Mouse (Mus musculus): ENCODE data around the gene Nptx1. TPM values are rescaled to one million over a fixed set of nuclear protein-coding genes. Genes with fewer than 3 reads are reported as not detected.

Gene Nptx1
- polyA plus RNA-seq, 1 experiment from 2014 or later: 1.2 TPM

- H3K4me2 ChIP-seq (replicated peaks): no peak overlapping the region
- no peak for ATAC-seq (ENCODE audit: insufficient number of reproducible peaks, low FRiP score, low TSS enrichment, low read depth)
- 0 out of 2 replicates have a peak, but pooled peaks cover 1% of the 10 kb centered on the region for H3K4me1 ChIP-seq
- H3K9me3 ChIP-seq (replicated peaks): no peaks in the 10 kb centered on the region
- WGBS: 84% methylated on average over 10 of the region's 10 CpGs
- peaks cover 30% of the 10 kb centered on the region for H3K27me3 ChIP-seq
- no peak overlapping the region for H3K9ac ChIP-seq
- H3K4me3 ChIP-seq (replicated peaks): no peak overlapping the region
- no peak overlapping the region for H3K27ac ChIP-seq (replicated peaks)
- no peaks in the 10 kb centered on the region for H3K36me3 ChIP-seq
These were observed 16.8 kb upstream of the Nptx1 start for GRCm38 (mm10) chr11:119564383-119564782.

- WGBS: 64% methylated on average over 9 of the region's 9 CpGs
- H3K9me3 ChIP-seq (replicated peaks): no peaks in the 10 kb centered on the region
- H3K4me1 ChIP-seq: peaks cover 7% of the 10 kb centered on the region
- H3K27me3 ChIP-seq: peaks cover 30% of the 10 kb centered on the region
- H3K4me3 ChIP-seq (replicated peaks): no peak overlapping the region
- no peaks in the 10 kb centered on the region for H3K36me3 ChIP-seq
- no peak for ATAC-seq (ENCODE audit: insufficient number of reproducible peaks, low FRiP score, low TSS enrichment, low read depth)
- no peak overlapping the region for H3K27ac ChIP-seq (replicated peaks)
- no peak overlapping the region for H3K9ac ChIP-seq
- H3K4me2 ChIP-seq (replicated peaks): no peak overlapping the region
These were observed 15.6 kb upstream of the Nptx1 start for GRCm38 (mm10) chr11:119563166-119563565.

GRCm38 (mm10) chr11:119562286-119562685, 14.7 kb upstream of the Nptx1 start:
- Histone ChIP-seq H3K9me3 (replicated peaks) (no peaks in the 10 kb centered on the region), H3K27ac (replicated peaks) (no peak overlapping the region), H3K27me3 (peaks cover 31% of the 10 kb centered on the region), H3K9ac (no peak overlapping the region), H3K4me1 (peaks cover 7% of the 10 kb centered on the region), H3K4me2 (replicated peaks) (no peak overlapping the region), H3K4me3 (replicated peaks) (no peak overlapping the region), H3K36me3 (no peaks in the 10 kb centered on the region)
- no peak for ATAC-seq (ENCODE audit: insufficient number of reproducible peaks, low FRiP score, low TSS enrichment, low read depth)
- WGBS: 48% methylated on average over 6 of the region's 6 CpGs

- Histone ChIP-seq H3K36me3 (no peaks in the 10 kb centered on the region), H3K27ac (replicated peaks) (no peak overlapping the region), H3K9me3 (replicated peaks) (no peaks in the 10 kb centered on the region), H3K27me3 (peaks cover 21% of the 10 kb centered on the region), H3K4me3 (replicated peaks) (no peak overlapping the region), H3K4me2 (replicated peaks) (no peak overlapping the region), H3K4me1 (peaks cover 7% of the 10 kb centered on the region), H3K9ac (no peak overlapping the region)
- no peak for ATAC-seq (ENCODE audit: insufficient number of reproducible peaks, low FRiP score, low TSS enrichment, low read depth)
- WGBS: 10% methylated on average over 9 of the region's 9 CpGs
These were observed 11.5 kb upstream of the Nptx1 start for GRCm38 (mm10) chr11:119558870-119559610.

- WGBS: 25% methylated on average over 17 of the region's 17 CpGs
- H3K4me2 ChIP-seq (replicated peaks): no peak overlapping the region
- H3K4me3 ChIP-seq (replicated peaks): no peak overlapping the region
- peaks cover 14% of the 10 kb centered on the region for H3K27me3 ChIP-seq
- H3K4me1 ChIP-seq: peaks cover 7% of the 10 kb centered on the region
- no peaks in the 10 kb centered on the region for H3K9me3 ChIP-seq (replicated peaks)
- no peak overlapping the region for H3K9ac ChIP-seq
- no peak overlapping the region for H3K27ac ChIP-seq (replicated peaks)
- ATAC-seq (ENCODE audit: insufficient number of reproducible peaks, low FRiP score, low TSS enrichment, low read depth): no peak
- H3K36me3 ChIP-seq: no peaks in the 10 kb centered on the region
These were observed 10.7 kb upstream of the Nptx1 start for GRCm38 (mm10) chr11:119557940-119558869.

GRCm38 (mm10) chr11:119555170-119555569, 7.6 kb upstream of the Nptx1 start:
- Histone ChIP-seq H3K4me2 (replicated peaks) (no peak overlapping the region), H3K4me1 (peaks cover 21% of the 10 kb centered on the region), H3K27me3 (peaks cover 22% of the 10 kb centered on the region), H3K9me3 (replicated peaks) (no peaks in the 10 kb centered on the region), H3K4me3 (replicated peaks) (no peak overlapping the region), H3K27ac (replicated peaks) (no peak overlapping the region), H3K9ac (no peak overlapping the region), H3K36me3 (no peaks in the 10 kb centered on the region)
- no peak for ATAC-seq (ENCODE audit: insufficient number of reproducible peaks, low FRiP score, low TSS enrichment, low read depth)
- WGBS: 79% methylated on average over 7 of the region's 7 CpGs

GRCm38 (mm10) chr11:119554706-119555105, 7.2 kb upstream of the Nptx1 start:
- Histone ChIP-seq H3K9ac (no peak overlapping the region), H3K9me3 (replicated peaks) (no peaks in the 10 kb centered on the region), H3K36me3 (no peaks in the 10 kb centered on the region), H3K4me3 (replicated peaks) (no peak overlapping the region), H3K27ac (replicated peaks) (no peak overlapping the region), H3K4me2 (replicated peaks) (no peak overlapping the region), H3K27me3 (peaks cover 27% of the 10 kb centered on the region), H3K4me1 (peaks cover 21% of the 10 kb centered on the region)
- 54% methylated on average over 7 of the region's 7 CpGs for WGBS
- no peak for ATAC-seq (ENCODE audit: insufficient number of reproducible peaks, low FRiP score, low TSS enrichment, low read depth)

GRCm38 (mm10) chr11:119552902-119553802, 5.6 kb upstream of the Nptx1 start:
- H3K4me1 ChIP-seq: peaks cover 30% of the 10 kb centered on the region
- no peak overlapping the region for H3K9ac ChIP-seq
- H3K4me3 ChIP-seq (replicated peaks): no peak overlapping the region
- WGBS: 44% methylated on average over 9 of the region's 9 CpGs
- no peaks in the 10 kb centered on the region for H3K36me3 ChIP-seq
- no peaks in the 10 kb centered on the region for H3K9me3 ChIP-seq (replicated peaks)
- H3K27me3 ChIP-seq: peaks cover 42% of the 10 kb centered on the region
- no peak overlapping the region for H3K27ac ChIP-seq (replicated peaks)
- H3K4me2 ChIP-seq (replicated peaks): no peak overlapping the region
- ATAC-seq (ENCODE audit: insufficient number of reproducible peaks, low FRiP score, low TSS enrichment, low read depth): no peak

GRCm38 (mm10) chr11:119552301-119552700, 4.7 kb upstream of the Nptx1 start:
- Histone ChIP-seq H3K27me3 (peaks cover 50% of the 10 kb centered on the region), H3K36me3 (no peaks in the 10 kb centered on the region), H3K4me2 (replicated peaks) (no peak overlapping the region), H3K27ac (replicated peaks) (no peak overlapping the region), H3K4me1 (peaks cover 38% of the 10 kb centered on the region), H3K4me3 (replicated peaks) (no peak overlapping the region), H3K9me3 (replicated peaks) (no peaks in the 10 kb centered on the region), H3K9ac (no peak overlapping the region)
- 30% methylated on average over 1 of the region's 1 CpGs for WGBS
- ATAC-seq (ENCODE audit: insufficient number of reproducible peaks, low FRiP score, low TSS enrichment, low read depth): no peak

- no peak for ATAC-seq (ENCODE audit: insufficient number of reproducible peaks, low FRiP score, low TSS enrichment, low read depth)
- Histone ChIP-seq H3K27ac (replicated peaks) (no peak overlapping the region), H3K9me3 (replicated peaks) (no peaks in the 10 kb centered on the region), H3K4me3 (replicated peaks) (no peak overlapping the region), H3K27me3 (peaks cover 51% of the 10 kb centered on the region), H3K4me2 (replicated peaks) (no peak overlapping the region), H3K4me1 (peaks cover 46% of the 10 kb centered on the region), H3K36me3 (no peaks in the 10 kb centered on the region), H3K9ac (no peak overlapping the region)
- 54% methylated on average over 3 of the region's 3 CpGs for WGBS
These were observed 3.9 kb upstream of the Nptx1 start for GRCm38 (mm10) chr11:119551468-119551867.
